15 mouse cellular contexts compared by ENCODE assay signal in genomic region chr14:32167326-32167725, GRCm38 (mm10). TPM values are rescaled to one million over a fixed set of nuclear protein-coding genes. Genes with fewer than 3 reads are reported as not detected.
DNase-seq lines count a peak whose midpoint lies in the region; ATAC-seq and TF ChIP-seq lines count a peak whose summit lies in the region.
"Had no signal": no experiment of that assay in that cellular context is flagged by ENCODE, and none has a peak within 500 bp of the region (broad histone marks: within the 10 kb centered on the region; RNA-seq: fewer than 3 reads in every experiment).

No protein-coding gene starts in this region.

- H3K4me3 ChIP-seq in heart, embryonic 12.5 days = peak overlapping the region; percentile 73
- H3K4me3 ChIP-seq in embryonic facial prominence, embryonic 10.5 days = 0 out of 2 replicates have a peak overlapping the region, but pooled peaks have one; percentile 70
- H3K4me3 ChIP-seq in liver, postnatal 0 days (ENCODE audit: low read depth, low read length) = peak overlapping the region; percentile 60
- H3K4me3 ChIP-seq: embryonic facial prominence, embryonic 15.5 days; layer of hippocampus, adult 2 months had no signal

- TF ChIP-seq CTCF in liver, postnatal 0 days (IDR thresholded peaks at IDR 0.05; ENCODE audit: low read depth) = no peak

- no peak for ATAC-seq in heart, embryonic 12.5 days (ENCODE audit: insufficient number of reproducible peaks, low FRiP score)
- no peak for ATAC-seq in liver, postnatal 0 days

- WGBS in heart, embryonic 12.5 days = 78% methylated on average over 5 of the region's 5 CpGs
- 91% methylated on average over 5 of the region's 5 CpGs for WGBS in embryonic facial prominence, embryonic 10.5 days
- 39% methylated on average over 5 of the region's 5 CpGs for WGBS in liver, postnatal 0 days (ENCODE audit: insufficient replicate concordance)

- peaks cover 9% of the 10 kb centered on the region for H3K36me3 ChIP-seq in heart, embryonic 12.5 days
- H3K36me3 ChIP-seq in embryonic facial prominence, embryonic 10.5 days (replicated peaks) = peaks cover 13% of the 10 kb centered on the region
- peaks cover 27% of the 10 kb centered on the region for H3K36me3 ChIP-seq in liver, postnatal 0 days (replicated peaks; ENCODE audit: insufficient read depth, low read length)
- H3K36me3 ChIP-seq: embryonic facial prominence, embryonic 15.5 days had no signal

- DNase-seq in heart, postnatal 14 days = no peak
- DNase-seq in 416B (ENCODE audit: low read depth) = peak; percentile 89
- DNase-seq in embryonic facial prominence, embryonic 10.5 days (ENCODE audit: low spot score) = no peak
- no peak for DNase-seq in liver, postnatal 0 days
- no peak for DNase-seq in thymus, postnatal 14 days
- no peak for DNase-seq in layer of hippocampus, postnatal 25 days (ENCODE audit: extremely low spot score in 1 of 2, low spot score in 1 of 2)
- DNase-seq in adrenal gland, adult 8-10 months = no peak
- DNase-seq: adrenal gland, postnatal 36 days; cerebellum, postnatal 10 days; right cerebral cortex, postnatal 25 days had no signal

- H3K9me3 ChIP-seq in heart, embryonic 12.5 days (replicated peaks) = no peaks in the 10 kb centered on the region
- H3K9me3 ChIP-seq in embryonic facial prominence, embryonic 10.5 days = no peaks in the 10 kb centered on the region
- no peaks in the 10 kb centered on the region for H3K9me3 ChIP-seq in liver, postnatal 0 days (ENCODE audit: low read length)
- H3K9me3 ChIP-seq: embryonic facial prominence, embryonic 15.5 days had no signal

- TF ChIP-seq EP300 in liver, postnatal 0 days (IDR thresholded peaks at IDR 0.05; ENCODE audit: low read depth) = peak; percentile 69; the same call in 1 of the 2 replicates

- no peaks in the 10 kb centered on the region for H3K27me3 ChIP-seq in heart, embryonic 12.5 days (replicated peaks)
- H3K27me3 ChIP-seq in embryonic facial prominence, embryonic 10.5 days (replicated peaks; ENCODE audit: low read depth, poor library complexity, severe bottlenecking) = no peaks in the 10 kb centered on the region
- H3K27me3 ChIP-seq in liver, postnatal 0 days (ENCODE audit: insufficient read depth, low read length) = no peaks in the 10 kb centered on the region
- H3K27me3 ChIP-seq: embryonic facial prominence, embryonic 15.5 days had no signal

- intact Hi-C loops in heart, postnatal 14 days (cut with DNase I) = no loop called here

- no peak overlapping the region; the same call in 1 of the 2 replicates for H3K4me2 ChIP-seq in heart, embryonic 12.5 days
- peak overlapping the region; percentile 79 for H3K4me2 ChIP-seq in liver, postnatal 0 days (ENCODE audit: low read depth, low read length)
- H3K4me2 ChIP-seq: embryonic facial prominence, embryonic 15.5 days had no signal

- no peak overlapping the region for H3K9ac ChIP-seq in heart, embryonic 12.5 days
- H3K9ac ChIP-seq in liver, postnatal 0 days (replicated peaks) = peak overlapping the region; percentile 65
- H3K9ac ChIP-seq: embryonic facial prominence, embryonic 15.5 days had no signal

- H3K27ac ChIP-seq in heart, embryonic 12.5 days (ENCODE audit: poor library complexity, severe bottlenecking) = peak overlapping the region; percentile 52; the same call in 1 of the 2 replicates
- no peak overlapping the region for H3K27ac ChIP-seq in embryonic facial prominence, embryonic 10.5 days (replicated peaks)
- H3K27ac ChIP-seq in liver, postnatal 0 days (ENCODE audit: low read depth) = peak overlapping the region; percentile 93
- H3K27ac ChIP-seq: embryonic facial prominence, embryonic 15.5 days; layer of hippocampus, adult 2 months had no signal

- H3K4me1 ChIP-seq in heart, embryonic 12.5 days (replicated peaks) = peaks cover 43% of the 10 kb centered on the region
- H3K4me1 ChIP-seq in embryonic facial prominence, embryonic 10.5 days = peaks cover 19% of the 10 kb centered on the region
- peaks cover 46% of the 10 kb centered on the region for H3K4me1 ChIP-seq in liver, postnatal 0 days (ENCODE audit: insufficient read depth)

RNA-seq across cellular contexts. Expression of gene Ncoa4, which starts 7.7 kb away (rescaled TPM):
- polyA plus RNA-seq in heart, embryonic 12.5 days (2016; fragmentation: Nextera tagmentation; extraction: Ambion mirVana) = 146 and 147 TPM in 2 replicates
- 100 to 1,000 TPM; 139 to 150 TPM for total RNA-seq in heart, postnatal 14 days (2021)
- 67.0 and 70.7 TPM in 2 replicates for polyA plus RNA-seq in embryonic facial prominence, embryonic 10.5 days (2016; fragmentation: Nextera tagmentation; extraction: Ambion mirVana)
- 126 and 141 TPM in 2 replicates for polyA plus RNA-seq in liver, postnatal 0 days (2015; fragmentation: Nextera tagmentation; extraction: Ambion mirVana)
- total RNA-seq in layer of hippocampus, postnatal 25 days (2021) = 100 to 1,000 TPM; 123 to 130 TPM
- 100 to 1,000 TPM; 139 to 231 (median 191) TPM for total RNA-seq in adrenal gland, adult 8-10 months (2022)

RNA-seq across cellular contexts. Expression of gene Msmb, which starts 25.5 kb away (rescaled TPM):
- polyA plus RNA-seq in heart, embryonic 12.5 days (2016; fragmentation: Nextera tagmentation; extraction: Ambion mirVana) = not detected in 2 replicates
- total RNA-seq in heart, postnatal 14 days (2021) = not detected
- not detected in 2 replicates for polyA plus RNA-seq in embryonic facial prominence, embryonic 10.5 days (2016; fragmentation: Nextera tagmentation; extraction: Ambion mirVana)
- polyA plus RNA-seq in liver, postnatal 0 days (2015; fragmentation: Nextera tagmentation; extraction: Ambion mirVana) = 0.22 and 0.44 TPM in 2 replicates
- not detected for total RNA-seq in layer of hippocampus, postnatal 25 days (2021)
- not detected for total RNA-seq in adrenal gland, adult 8-10 months (2022)
- total RNA-seq: adrenal gland, postnatal 36 days; gastrocnemius, postnatal 4 days; layer of hippocampus, adult 2 months; left cerebral cortex, postnatal 36 days had no signal
- polyA plus RNA-seq: embryonic facial prominence, embryonic 15.5 days had no signal

RNA-seq across cellular contexts. Expression of gene Timm23, which starts 34.4 kb away (rescaled TPM):
- polyA plus RNA-seq in heart, embryonic 12.5 days (2016; fragmentation: Nextera tagmentation; extraction: Ambion mirVana) = 279 and 286 TPM in 2 replicates
- 100 to 1,000 TPM; 163 to 177 TPM for total RNA-seq in heart, postnatal 14 days (2021)
- 355 and 365 TPM in 2 replicates for polyA plus RNA-seq in embryonic facial prominence, embryonic 10.5 days (2016; fragmentation: Nextera tagmentation; extraction: Ambion mirVana)
- 211 and 219 TPM in 2 replicates for polyA plus RNA-seq in liver, postnatal 0 days (2015; fragmentation: Nextera tagmentation; extraction: Ambion mirVana)
- 10 to 100 TPM; 76.2 to 79.4 TPM for total RNA-seq in layer of hippocampus, postnatal 25 days (2021)
- 100 to 1,000 TPM in 2 of 4 experiments, 10 to 100 TPM in 2; 67.8 to 135 (median 88.5) TPM for total RNA-seq in adrenal gland, adult 8-10 months (2022)

RNA-seq across cellular contexts. Expression of gene Parg, which starts 34.4 kb away (rescaled TPM):
- 35.5 and 37.9 TPM in 2 replicates for polyA plus RNA-seq in heart, embryonic 12.5 days (2016; fragmentation: Nextera tagmentation; extraction: Ambion mirVana)
- 10 to 100 TPM; 20.8 to 28.6 TPM for total RNA-seq in heart, postnatal 14 days (2021)
- polyA plus RNA-seq in embryonic facial prominence, embryonic 10.5 days (2016; fragmentation: Nextera tagmentation; extraction: Ambion mirVana) = 47.5 and 51.2 TPM in 2 replicates
- 7.0 and 7.4 TPM in 2 replicates for polyA plus RNA-seq in liver, postnatal 0 days (2015; fragmentation: Nextera tagmentation; extraction: Ambion mirVana)
- total RNA-seq in layer of hippocampus, postnatal 25 days (2021) = 10 to 100 TPM; 51.4 to 51.9 TPM
- 10 to 100 TPM; 45.9 to 83.0 (median 54.5) TPM for total RNA-seq in adrenal gland, adult 8-10 months (2022)
